Mouse (Mus musculus): ENCODE data around the gene Mrps18b. TPM values are rescaled to one million over a fixed set of nuclear protein-coding genes. Genes with fewer than 3 reads are reported as not detected.

The Mrps18b gene
- polyA plus RNA-seq, 1 experiment from 2014 or later, result 77.7 TPM

GRCm38 (mm10) chr17:35866911-35867890, 49.0 kb downstream of the Mrps18b start:
- no peak for ATAC-seq (replicated peaks; ENCODE audit: insufficient number of reproducible peaks, low FRiP score, low TSS enrichment)
- Histone ChIP-seq H3K27me3 (ENCODE audit: control insufficient read depth, insufficient read depth, low read length) (no peaks in the 10 kb centered on the region), H3K9ac (ENCODE audit: low read depth, low read length) (peak overlapping the region; percentile 90), H3K36me3 (ENCODE audit: control insufficient read depth, insufficient read depth, low read length) (peaks cover 9% of the 10 kb centered on the region), H3K9me3 (replicated peaks; ENCODE audit: control insufficient read depth, low read length) (no peaks in the 10 kb centered on the region; the same call in 1 of the 2 replicates), H3K4me1 (ENCODE audit: control insufficient read depth, insufficient read depth, low read length) (peaks cover 35% of the 10 kb centered on the region), H3K4me3 (ENCODE audit: low read depth, low read length) (peak overlapping the region; percentile 49), H3K4me2 (peak overlapping the region; percentile 98), H3K27ac (ENCODE audit: low read depth, low read length) (peak overlapping the region; percentile 83)
- WGBS (ENCODE audit: insufficient replicate concordance), result 10% methylated on average over 26 of the region's 26 CpGs

- peak overlapping the region; percentile 90 for H3K9ac ChIP-seq (ENCODE audit: low read depth, low read length)
- H3K27me3 ChIP-seq (ENCODE audit: control insufficient read depth, insufficient read depth, low read length), result no peaks in the 10 kb centered on the region
- peaks cover 35% of the 10 kb centered on the region for H3K4me1 ChIP-seq (ENCODE audit: control insufficient read depth, insufficient read depth, low read length)
- WGBS (ENCODE audit: insufficient replicate concordance), result 0% methylated on average over 30 of the region's 38 CpGs
- peak; percentile 43 for ATAC-seq (replicated peaks; ENCODE audit: insufficient number of reproducible peaks, low FRiP score, low TSS enrichment)
- peak overlapping the region; percentile 49 for H3K4me3 ChIP-seq (ENCODE audit: low read depth, low read length)
- H3K36me3 ChIP-seq (ENCODE audit: control insufficient read depth, insufficient read depth, low read length), result peaks cover 8% of the 10 kb centered on the region
- peak overlapping the region; percentile 98 for H3K4me2 ChIP-seq
- H3K9me3 ChIP-seq (replicated peaks; ENCODE audit: control insufficient read depth, low read length), result no peaks in the 10 kb centered on the region; the same call in 1 of the 2 replicates
- H3K27ac ChIP-seq (ENCODE audit: low read depth, low read length), result peak overlapping the region; percentile 83
These were observed 49.8 kb downstream of the Mrps18b start for GRCm38 (mm10) chr17:35866281-35866831.

- Histone ChIP-seq H3K9ac (ENCODE audit: low read depth, low read length) (peak within 1 kb of the TSS; percentile 90), H3K9me3 (replicated peaks; ENCODE audit: control insufficient read depth, low read length) (no peaks in the 10 kb centered on the region), H3K27ac (ENCODE audit: low read depth, low read length) (peak within 1 kb of the TSS; percentile 83), H3K36me3 (ENCODE audit: control insufficient read depth, insufficient read depth, low read length) (peaks cover under 1% of the 10 kb centered on the region; the same call in 1 of the 2 replicates), H3K4me3 (ENCODE audit: low read depth, low read length) (peak within 1 kb of the TSS; percentile 49), H3K4me1 (ENCODE audit: control insufficient read depth, insufficient read depth, low read length) (peaks cover 35% of the 10 kb centered on the region), H3K4me2 (peak within 1 kb of the TSS; percentile 98), H3K27me3 (ENCODE audit: control insufficient read depth, insufficient read depth, low read length) (no peaks in the 10 kb centered on the region)
- under 1% methylated on average over 45 of the region's 48 CpGs for WGBS (ENCODE audit: insufficient replicate concordance)
- peak; percentile 67 for ATAC-seq (replicated peaks; ENCODE audit: insufficient number of reproducible peaks, low FRiP score, low TSS enrichment)
These were observed 50.5 kb downstream of the Mrps18b start, which contains the start of gene Ppp1r18 for GRCm38 (mm10) chr17:35865481-35866280. Ppp1r18 (plus strand) TSS chr17:35865593.

- H3K9ac ChIP-seq (ENCODE audit: low read depth, low read length), result peak overlapping the region; percentile 90
- H3K36me3 ChIP-seq (ENCODE audit: control insufficient read depth, insufficient read depth, low read length), result no peaks in the 10 kb centered on the region
- peak overlapping the region; percentile 49 for H3K4me3 ChIP-seq (ENCODE audit: low read depth, low read length)
- H3K27me3 ChIP-seq (ENCODE audit: control insufficient read depth, insufficient read depth, low read length), result no peaks in the 10 kb centered on the region
- ATAC-seq (replicated peaks; ENCODE audit: insufficient number of reproducible peaks, low FRiP score, low TSS enrichment), result no peak
- 19% methylated on average over 10 of the region's 10 CpGs for WGBS (ENCODE audit: insufficient replicate concordance)
- peak overlapping the region; percentile 83 for H3K27ac ChIP-seq (ENCODE audit: low read depth, low read length)
- peak overlapping the region; percentile 98 for H3K4me2 ChIP-seq
- peaks cover 33% of the 10 kb centered on the region for H3K4me1 ChIP-seq (ENCODE audit: control insufficient read depth, insufficient read depth, low read length)
- H3K9me3 ChIP-seq (replicated peaks; ENCODE audit: control insufficient read depth, low read length), result no peaks in the 10 kb centered on the region
These were observed 51.3 kb downstream of the Mrps18b start for GRCm38 (mm10) chr17:35864832-35865353.

GRCm38 (mm10) chr17:35861198-35861857, 54.9 kb downstream of the Mrps18b start, which contains the start of gene Nrm:
Nrm (plus strand) TSS chr17:35861318.
- WGBS (ENCODE audit: insufficient replicate concordance), result under 1% methylated on average over 47 of the region's 47 CpGs
- Histone ChIP-seq H3K4me2 (peak within 1 kb of the TSS; percentile 67), H3K36me3 (ENCODE audit: control insufficient read depth, insufficient read depth, low read length) (peaks cover 12% of the 10 kb centered on the region), H3K27ac (ENCODE audit: low read depth, low read length) (peak within 1 kb of the TSS; percentile 94), H3K4me3 (ENCODE audit: low read depth, low read length) (peak within 1 kb of the TSS; percentile 76), H3K9me3 (replicated peaks; ENCODE audit: control insufficient read depth, low read length) (no peaks in the 10 kb centered on the region), H3K9ac (ENCODE audit: low read depth, low read length) (peak within 1 kb of the TSS; percentile 80), H3K27me3 (ENCODE audit: control insufficient read depth, insufficient read depth, low read length) (no peaks in the 10 kb centered on the region), H3K4me1 (ENCODE audit: control insufficient read depth, insufficient read depth, low read length) (peaks cover 16% of the 10 kb centered on the region)
- peak; percentile 86 for ATAC-seq (replicated peaks; ENCODE audit: insufficient number of reproducible peaks, low FRiP score, low TSS enrichment)

GRCm38 (mm10) chr17:35860831-35861197, 55.4 kb downstream of the Mrps18b start:
- H3K36me3 ChIP-seq (ENCODE audit: control insufficient read depth, insufficient read depth, low read length), result peaks cover 12% of the 10 kb centered on the region
- no peaks in the 10 kb centered on the region for H3K9me3 ChIP-seq (replicated peaks; ENCODE audit: control insufficient read depth, low read length)
- ATAC-seq (replicated peaks; ENCODE audit: insufficient number of reproducible peaks, low FRiP score, low TSS enrichment), result no peak
- peak overlapping the region; percentile 76 for H3K4me3 ChIP-seq (ENCODE audit: low read depth, low read length)
- peaks cover 16% of the 10 kb centered on the region for H3K4me1 ChIP-seq (ENCODE audit: control insufficient read depth, insufficient read depth, low read length)
- peak overlapping the region; percentile 80 for H3K9ac ChIP-seq (ENCODE audit: low read depth, low read length)
- WGBS (ENCODE audit: insufficient replicate concordance), result 5% methylated on average over 12 of the region's 12 CpGs
- H3K27ac ChIP-seq (ENCODE audit: low read depth, low read length), result peak overlapping the region; percentile 94
- H3K27me3 ChIP-seq (ENCODE audit: control insufficient read depth, insufficient read depth, low read length), result no peaks in the 10 kb centered on the region
- H3K4me2 ChIP-seq, result peak overlapping the region; percentile 67

All from heart, embryonic 11.5 days (tissue).